Mouse (Mus musculus) retina, postnatal 1 day (tissue): ENCODE data around the gene Gm8024.
"Not testable (repeated sequence)": the region's sequence is repeated elsewhere in the genome, so short reads cannot be mapped to it uniquely, and the experiment has no call there.

Source experiments
- DNase-seq: peaks from one replicate; pipeline ENCODE4 v3.0.0-alpha.2; 2012

The Gm8024 gene

GRCm38 (mm10) chr14:42524182-42524581 is at the start of gene Gm8024:
TSS of gene Gm8024 (minus strand) at chr14:42524282.
- not testable (repeated sequence) for DNase-seq

- DNase-seq: not testable (repeated sequence)
These were observed 19.2 kb upstream of the Gm8024 start for GRCm38 (mm10) chr14:42543170-42543701.

DNA sequence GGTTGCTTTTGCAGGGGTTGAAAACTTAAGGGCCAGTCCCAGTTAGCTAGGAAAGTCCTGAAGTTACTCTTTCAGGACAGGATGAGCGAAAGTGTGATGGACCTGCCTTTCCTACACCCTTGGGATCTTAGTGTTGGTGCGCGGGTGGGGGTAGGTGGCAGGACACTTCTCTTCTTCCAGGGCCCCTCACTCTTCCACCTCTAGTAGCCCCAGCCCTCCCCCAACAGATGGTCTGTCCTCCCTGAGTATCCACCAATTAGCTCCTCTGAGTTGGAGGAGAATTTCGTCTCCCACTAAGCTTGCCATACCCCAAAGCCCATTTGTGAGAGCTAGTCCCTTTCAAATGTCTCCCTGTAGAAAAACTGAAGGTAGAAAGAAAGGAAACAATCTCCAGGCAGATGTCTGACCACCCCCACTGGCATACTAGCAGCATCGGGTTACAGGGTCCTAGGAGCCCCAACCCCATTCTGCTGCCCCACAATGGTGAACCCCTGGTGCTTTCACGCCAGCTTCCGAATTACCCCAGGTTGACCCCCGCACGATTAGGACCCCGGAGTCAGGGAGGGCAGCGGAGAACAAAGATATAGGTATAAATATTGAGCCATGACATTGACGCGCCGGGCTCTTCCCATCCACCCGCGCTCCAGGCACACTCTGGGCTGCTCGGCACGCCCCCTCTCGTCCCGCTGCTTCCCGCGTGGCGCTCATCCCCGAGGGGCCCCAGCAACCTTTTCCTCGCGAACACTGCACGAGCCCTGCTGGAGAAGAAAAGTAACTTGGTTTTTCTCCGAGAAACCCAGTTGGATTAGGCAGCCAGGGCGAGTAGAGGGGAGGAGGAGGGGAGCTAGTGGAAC is 18.5 kb upstream of the Gm8024 start:
- not testable (repeated sequence) for DNase-seq

DNA sequence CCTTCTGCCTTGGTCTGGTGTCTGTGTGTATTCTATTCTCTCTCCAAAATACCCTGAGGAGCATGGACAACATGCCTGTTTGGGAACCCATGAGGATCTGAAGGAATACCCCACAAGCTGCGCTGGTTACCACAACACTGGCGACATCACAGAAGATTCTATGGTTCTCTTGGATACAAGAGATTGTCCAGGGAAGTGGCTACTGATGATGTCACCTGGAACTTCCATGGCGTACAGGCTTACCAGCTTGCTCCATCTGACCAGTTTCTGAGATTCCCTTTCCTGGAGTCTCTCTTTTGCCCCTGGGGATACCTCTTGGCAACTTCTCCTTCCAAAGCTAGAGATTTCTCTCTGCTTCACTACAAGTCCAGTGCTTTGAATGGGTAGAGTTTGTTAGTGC is 21.8 kb downstream of the Gm8024 start, which contains the start of gene Gm8020:
Gm8020 (minus strand) TSS at position 101 of the 400 bp plus-strand sequence.
- not testable (repeated sequence) for DNase-seq
